Mouse (Mus musculus): ENCODE measurements around the gene Raph1. TPM values are rescaled to one million over a fixed set of nuclear protein-coding genes. Genes with fewer than 3 reads are reported as not detected.

The Raph1 gene
- 7.7 and 23.2 TPM in 2 replicates for total RNA-seq (2014; fragmentation: Nextera tagmentation)
- total RNA-seq (2017) = 8.1 and 8.3 TPM in 2 replicates

GRCm38 (mm10) chr1:60566631-60567311 lies at the start of gene Raph1:
Raph1 (minus strand) TSS chr1:60567104.
- peak; percentile 82 for ATAC-seq (replicated peaks; ENCODE audit: poor library complexity, severe bottlenecking)

GRCm38 (mm10) chr1:60615703-60616102 lies 48.8 kb upstream of the Raph1 start:
- peak; percentile 46 for ATAC-seq (replicated peaks; ENCODE audit: poor library complexity, severe bottlenecking)

GRCm38 (mm10) chr1:60614902-60615301 lies 48.0 kb upstream of the Raph1 start:
- ATAC-seq (replicated peaks; ENCODE audit: poor library complexity, severe bottlenecking) = no peak

- ATAC-seq (replicated peaks; ENCODE audit: poor library complexity, severe bottlenecking) = no peak
Measured at GRCm38 (mm10) chr1:60611968-60612367, 45.1 kb upstream of the Raph1 start.

GRCm38 (mm10) chr1:60610631-60611030 lies 43.7 kb upstream of the Raph1 start:
- no peak for ATAC-seq (replicated peaks; ENCODE audit: poor library complexity, severe bottlenecking)

- ATAC-seq (replicated peaks; ENCODE audit: poor library complexity, severe bottlenecking) = no peak
Measured at GRCm38 (mm10) chr1:60609011-60609775, 42.3 kb upstream of the Raph1 start.

GRCm38 (mm10) chr1:60604481-60605021 lies 37.6 kb upstream of the Raph1 start:
- ATAC-seq (replicated peaks; ENCODE audit: poor library complexity, severe bottlenecking) = no peak

- ATAC-seq (replicated peaks; ENCODE audit: poor library complexity, severe bottlenecking) = peak; percentile 78
Measured at GRCm38 (mm10) chr1:60600682-60601081, 33.8 kb upstream of the Raph1 start.

GRCm38 (mm10) chr1:60599926-60600325 lies 33.0 kb upstream of the Raph1 start:
- no peak for ATAC-seq (replicated peaks; ENCODE audit: poor library complexity, severe bottlenecking)

GRCm38 (mm10) chr1:60599013-60599701 lies 32.3 kb upstream of the Raph1 start:
- peak; percentile 95 for ATAC-seq (replicated peaks; ENCODE audit: poor library complexity, severe bottlenecking)

GRCm38 (mm10) chr1:60596386-60597320 lies 29.7 kb upstream of the Raph1 start:
- no peak for ATAC-seq (replicated peaks; ENCODE audit: poor library complexity, severe bottlenecking)

- no peak for ATAC-seq (replicated peaks; ENCODE audit: poor library complexity, severe bottlenecking)
Measured at GRCm38 (mm10) chr1:60593101-60593500, 26.2 kb upstream of the Raph1 start.

GRCm38 (mm10) chr1:60588887-60589629 lies 22.2 kb upstream of the Raph1 start:
- ATAC-seq (replicated peaks; ENCODE audit: poor library complexity, severe bottlenecking) = no peak

- ATAC-seq (replicated peaks; ENCODE audit: poor library complexity, severe bottlenecking) = no peak
Measured at GRCm38 (mm10) chr1:60580990-60581389, 14.1 kb upstream of the Raph1 start.

GRCm38 (mm10) chr1:60579886-60580285 lies 13.0 kb upstream of the Raph1 start:
- ATAC-seq (replicated peaks; ENCODE audit: poor library complexity, severe bottlenecking) = peak; percentile 99

- no peak for ATAC-seq (replicated peaks; ENCODE audit: poor library complexity, severe bottlenecking)
Measured at GRCm38 (mm10) chr1:60572699-60573098, 5.8 kb upstream of the Raph1 start.

- no peak for ATAC-seq (replicated peaks; ENCODE audit: poor library complexity, severe bottlenecking)
Measured at GRCm38 (mm10) chr1:60569741-60570140, 2.8 kb upstream of the Raph1 start.

- peak; percentile 36 for ATAC-seq (replicated peaks; ENCODE audit: poor library complexity, severe bottlenecking)
Measured at GRCm38 (mm10) chr1:60569210-60569609, 2.3 kb upstream of the Raph1 start.

- ATAC-seq (replicated peaks; ENCODE audit: poor library complexity, severe bottlenecking) = no peak
Measured at GRCm38 (mm10) chr1:60567321-60567720, 417 bp upstream of the Raph1 start.

All from granulocyte monocyte progenitor cell, adult 5-6 weeks (primary cell).